Mouse (Mus musculus) bone marrow macrophage, adult 2 months (primary cell): ENCODE results near the gene Dupd1.

Source experiments
- CTCF ChIP-seq: IDR thresholded peaks from 2 replicates; pipeline ENCODE4 v1.5.1; 2012; ENCODE audit warnings: low read depth, mild to moderate bottlenecking, low read length, moderate library complexity
- POLR2A ChIP-seq: IDR thresholded peaks from 2 replicates; pipeline ENCODE4 v1.6.1; 2012; ENCODE audit warnings: mild to moderate bottlenecking, low read depth, low read length, borderline replicate concordance

DNA sequence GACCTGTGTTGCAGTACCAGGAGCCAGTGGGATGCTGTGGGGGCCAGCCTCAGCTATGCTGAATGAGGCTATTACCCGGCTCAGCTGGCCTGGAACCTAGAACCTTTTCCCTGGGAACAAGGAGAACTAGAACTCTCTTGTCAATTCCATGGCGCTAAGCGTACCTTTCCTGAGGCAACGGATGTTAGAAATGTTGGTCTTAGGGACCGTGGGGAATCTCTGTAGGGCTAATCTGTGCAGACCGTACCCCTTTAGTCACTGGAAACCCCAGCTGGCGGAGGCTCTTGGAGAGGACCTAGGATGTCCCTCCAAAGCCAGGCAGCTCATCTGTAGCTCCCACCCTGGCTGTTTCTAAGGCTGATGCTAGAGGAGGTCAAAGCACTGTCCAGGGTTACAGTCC lies 26.0 kb upstream of the Dupd1 start:
- TF ChIP-seq CTCF: no peak
- TF ChIP-seq POLR2A: no peak
